Mouse (Mus musculus): ENCODE results near the gene Cyth4.

- TF ChIP-seq CTCF (IDR thresholded peaks at IDR 0.05; ENCODE audit: low read depth, low read length) = no peak
- TF ChIP-seq POLR2A (IDR thresholded peaks at IDR 0.05; ENCODE audit: borderline replicate concordance, low read depth, low read length) = no peak
These were observed 31.9 kb upstream of the Cyth4 start for GRCm38 (mm10) chr15:78564764-78565435.
